Mouse (Mus musculus): ENCODE measurements around the gene Tsen54.
"Not testable (repeated sequence)": the region's sequence is repeated elsewhere in the genome, so short reads cannot be mapped to it uniquely, and the experiment has no call there.

Tsen54 gene

GRCm38 (mm10) chr11:115831518-115831917, 17.0 kb downstream of the Tsen54 start:
- no peak for DNase-seq

GRCm38 (mm10) chr11:115832064-115832463, 17.5 kb downstream of the Tsen54 start:
- DNase-seq, result no peak

GRCm38 (mm10) chr11:115832523-115832922, 18.0 kb downstream of the Tsen54 start:
- no peak for DNase-seq

- no peak for DNase-seq
Measured at GRCm38 (mm10) chr11:115833021-115833513, 18.5 kb downstream of the Tsen54 start.

GRCm38 (mm10) chr11:115834033-115834432, 19.5 kb downstream of the Tsen54 start:
- DNase-seq, result no peak

GRCm38 (mm10) chr11:115836656-115837395, 22.3 kb downstream of the Tsen54 start:
- no peak for DNase-seq

- no peak for DNase-seq
Measured at GRCm38 (mm10) chr11:115837606-115838345, 23.3 kb downstream of the Tsen54 start.

GRCm38 (mm10) chr11:115838895-115839311, 24.4 kb downstream of the Tsen54 start:
- DNase-seq, result no peak

GRCm38 (mm10) chr11:115839732-115840131, 25.2 kb downstream of the Tsen54 start:
- no peak for DNase-seq

GRCm38 (mm10) chr11:115841044-115841443, 26.5 kb downstream of the Tsen54 start:
- no peak for DNase-seq

- DNase-seq, result no peak
Measured at GRCm38 (mm10) chr11:115841961-115842550, 27.5 kb downstream of the Tsen54 start.

- DNase-seq, result no peak
Measured at GRCm38 (mm10) chr11:115843141-115843890, 28.8 kb downstream of the Tsen54 start.

- DNase-seq, result no peak
Measured at GRCm38 (mm10) chr11:115843891-115844239, 29.3 kb downstream of the Tsen54 start.

- DNase-seq, result no peak
Measured at GRCm38 (mm10) chr11:115844240-115844639, 29.7 kb downstream of the Tsen54 start.

- no peak for DNase-seq
Measured at GRCm38 (mm10) chr11:115845819-115846218, 31.3 kb downstream of the Tsen54 start.

GRCm38 (mm10) chr11:115854674-115855073, 40.1 kb downstream of the Tsen54 start:
- DNase-seq, result no peak

- DNase-seq, result not testable (repeated sequence)
Measured at GRCm38 (mm10) chr11:115857146-115857545, 42.6 kb downstream of the Tsen54 start.

- DNase-seq, result no peak
Measured at GRCm38 (mm10) chr11:115857936-115858335, 43.4 kb downstream of the Tsen54 start.

- DNase-seq, result no peak
Measured at GRCm38 (mm10) chr11:115858354-115858753, 43.8 kb downstream of the Tsen54 start, which contains the start of gene Myo15b. TSS of gene Myo15b (plus strand) at chr11:115858406.

- DNase-seq, result peak; percentile 60 to 61
Measured at GRCm38 (mm10) chr11:115859143-115859945, 44.8 kb downstream of the Tsen54 start.

- no peak for DNase-seq
Measured at GRCm38 (mm10) chr11:115863895-115864294, 49.4 kb downstream of the Tsen54 start.

- DNase-seq, result no peak
Measured at GRCm38 (mm10) chr11:115869393-115869792, 54.9 kb downstream of the Tsen54 start.
